Mouse (Mus musculus): ENCODE measurements at regions not wholly inside any gene's neighbourhood (a gene's known extent, or its start where the extent isn't known, plus 50 kb on each side); places are given as distances from the start of the nearest gene placed in this dataset.

DNA sequence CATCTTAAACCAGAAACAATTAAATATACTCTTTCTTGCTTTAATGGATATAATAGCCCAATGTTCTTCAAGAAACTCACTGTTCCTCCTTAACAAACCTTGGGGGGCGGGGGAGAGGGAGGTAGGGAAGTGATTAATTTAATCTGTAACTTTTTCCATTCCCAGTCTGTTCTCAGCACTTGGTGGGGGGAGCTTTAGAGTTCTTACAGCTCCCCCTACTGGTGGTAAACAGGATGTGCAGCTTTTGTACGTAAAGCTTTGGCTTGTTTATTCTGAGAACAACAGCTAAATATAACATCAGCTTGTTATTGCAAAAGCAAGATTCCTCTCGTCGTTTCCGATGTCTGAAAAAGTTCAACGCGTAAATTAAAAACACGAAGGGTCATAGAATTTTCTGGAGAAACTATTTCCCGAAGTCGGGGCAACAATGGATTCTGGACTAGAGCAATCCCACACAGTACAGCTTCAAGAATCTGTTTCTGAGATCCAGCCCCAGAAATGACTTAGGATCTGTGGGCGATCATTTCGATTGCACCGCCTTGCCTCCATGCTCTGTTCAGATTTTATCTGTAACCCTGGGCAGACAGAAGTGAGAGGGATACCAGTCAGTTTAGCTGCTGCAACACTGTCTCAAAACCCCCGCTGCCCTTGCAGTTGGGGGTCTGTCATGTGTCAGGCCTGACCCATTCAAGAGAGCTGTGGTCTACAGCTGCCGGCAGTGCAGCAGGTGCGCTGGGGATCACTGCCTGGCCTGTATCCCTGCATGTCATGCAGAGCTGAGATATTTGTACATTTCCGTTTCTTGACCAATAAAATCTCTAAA lies 183.1 kb upstream of the Ednrb start:
- DNase-seq (ENCODE audit: low read depth, low spot score), result peak; percentile 64

DNA sequence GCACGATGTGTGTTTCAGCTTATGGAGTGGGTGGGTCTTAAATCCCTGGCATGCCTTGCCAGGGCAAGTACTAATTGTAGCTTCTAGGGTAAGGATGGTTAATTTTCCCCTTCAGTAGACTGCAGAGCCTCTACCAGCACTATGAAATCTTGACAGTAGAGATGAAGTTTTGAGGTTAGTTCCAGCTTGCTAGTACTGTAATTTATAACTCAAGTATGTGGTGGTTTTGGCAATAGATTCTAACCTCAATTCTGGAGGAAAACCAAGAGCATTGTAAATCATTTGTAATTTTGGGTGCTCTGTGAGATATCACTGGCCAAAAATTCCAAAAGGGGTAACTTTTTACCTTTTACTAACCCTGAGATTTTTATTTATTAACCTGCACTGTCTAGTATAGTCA lies 164.3 kb upstream of the Ednrb start:
- DNase-seq (ENCODE audit: low read depth, low spot score), result no peak

DNA sequence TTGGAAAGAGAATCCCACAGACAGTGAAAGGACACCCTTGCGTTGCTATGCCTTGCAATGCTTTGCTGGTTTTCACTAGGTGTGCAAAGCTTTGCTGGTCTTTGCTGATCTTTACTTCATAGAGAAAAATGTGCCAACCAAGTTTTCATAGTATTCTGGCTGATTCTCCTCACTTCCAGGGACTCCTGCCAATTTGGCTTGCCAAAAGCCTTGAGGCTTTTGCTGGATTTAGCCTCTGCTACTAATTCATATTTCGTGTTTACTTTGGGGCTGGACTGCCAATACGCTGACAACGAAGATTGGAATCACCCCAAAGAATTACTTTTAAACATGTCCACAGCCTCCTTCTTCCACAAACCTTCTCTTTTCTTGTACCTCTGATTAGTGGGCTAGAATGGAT lies 162.2 kb upstream of the Ednrb start:
- no peak for DNase-seq (ENCODE audit: low read depth, low spot score)

DNA sequence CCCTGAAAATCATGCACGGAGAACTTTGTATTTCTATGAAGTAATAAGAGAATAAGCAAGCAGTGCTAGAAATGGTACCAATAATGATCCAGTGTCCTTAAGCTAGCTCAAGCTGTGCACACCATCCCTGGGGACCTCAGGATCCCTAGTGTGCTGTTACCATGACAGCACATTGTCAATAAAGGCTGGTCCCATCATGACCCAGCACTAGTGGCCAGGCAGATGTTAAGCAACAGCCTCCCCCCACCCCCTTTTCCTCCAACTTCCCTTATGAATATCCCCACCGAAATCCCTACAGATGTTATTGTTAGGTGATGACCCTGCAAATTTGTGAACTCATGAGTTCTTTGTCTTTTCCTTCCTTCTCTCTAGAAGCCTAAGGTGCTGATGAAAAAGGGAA lies 160.9 kb upstream of the Ednrb start:
- no peak for DNase-seq (ENCODE audit: low read depth, low spot score)

DNA sequence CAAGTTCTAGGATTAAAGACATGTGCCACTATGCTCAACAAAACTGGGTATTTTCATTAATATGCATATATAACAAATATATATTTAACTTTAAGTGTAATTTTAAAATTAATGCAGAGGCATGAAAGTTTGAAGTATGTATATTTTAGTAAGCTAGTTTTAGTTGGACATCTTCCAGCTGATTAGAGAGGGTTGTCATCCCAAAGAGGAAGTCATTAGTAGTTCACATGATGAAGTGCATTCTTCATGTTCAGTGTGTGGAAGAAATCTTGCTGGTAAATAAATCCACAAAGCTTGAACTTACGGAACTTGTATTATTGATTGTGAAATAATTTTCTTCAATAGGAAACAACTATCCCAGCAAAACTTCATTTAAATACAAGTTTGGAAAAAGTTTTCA lies 158.2 kb upstream of the Ednrb start:
- DNase-seq (ENCODE audit: low read depth, low spot score), result no peak

DNA sequence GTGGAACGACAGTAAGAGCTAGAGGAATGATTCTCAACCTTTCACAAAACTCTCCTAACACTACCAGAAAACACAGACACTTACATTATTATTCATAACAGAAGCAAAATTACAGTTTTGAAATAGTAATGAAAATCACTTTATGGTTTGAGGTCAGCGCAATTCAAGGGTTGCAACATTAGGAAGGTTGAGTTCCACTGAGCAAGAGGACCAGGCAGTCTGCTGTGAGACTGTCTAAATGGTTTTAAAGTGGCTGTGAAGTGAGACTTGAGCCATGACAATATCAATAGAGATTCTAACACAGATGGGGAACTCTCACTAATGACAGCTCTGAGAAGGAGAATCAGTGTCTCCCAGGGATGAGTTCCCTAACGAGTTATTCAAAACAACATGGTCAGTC lies 146.2 kb upstream of the Ednrb start:
- no peak for DNase-seq (ENCODE audit: low read depth, low spot score)

DNA sequence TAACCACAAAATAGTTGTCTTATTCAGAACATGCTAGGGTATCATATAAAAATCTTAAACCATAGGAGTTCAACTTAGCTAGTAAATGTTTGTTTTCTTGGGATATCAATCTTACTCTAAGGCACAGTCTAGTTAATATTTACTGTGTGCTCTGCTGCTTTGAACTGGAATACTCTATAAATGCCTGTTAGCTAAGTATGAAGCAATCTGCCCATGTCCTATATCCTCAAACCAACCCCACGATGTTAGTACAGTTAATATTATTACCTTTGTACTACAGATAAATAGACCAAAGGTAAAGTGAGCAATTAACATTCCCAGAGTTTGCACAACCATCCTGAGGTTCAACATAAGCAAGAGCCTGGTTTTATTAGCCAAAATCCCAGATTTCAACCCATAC lies 145.7 kb upstream of the Ednrb start:
- DNase-seq (ENCODE audit: low read depth, low spot score), result no peak

DNA sequence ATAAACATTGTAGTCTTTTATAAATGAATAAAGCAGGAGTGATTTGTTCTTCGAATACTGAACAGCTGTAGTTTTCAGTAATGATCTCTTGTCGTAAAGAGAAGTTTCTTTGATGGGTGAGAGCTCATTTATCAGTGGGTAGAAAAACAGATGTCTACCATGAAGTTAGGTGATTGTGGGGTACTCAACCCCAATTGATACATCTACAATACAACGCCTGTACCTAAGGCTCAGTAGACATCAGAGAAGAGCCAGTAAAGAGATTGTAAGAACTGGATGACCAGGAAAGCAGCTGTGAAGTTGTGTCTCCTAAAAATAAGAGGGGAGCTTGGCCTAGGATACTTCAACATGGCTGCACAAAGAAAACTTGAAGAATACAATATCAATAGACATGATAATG lies 143.1 kb upstream of the Ednrb start:
- no peak for DNase-seq (ENCODE audit: low read depth, low spot score)

DNA sequence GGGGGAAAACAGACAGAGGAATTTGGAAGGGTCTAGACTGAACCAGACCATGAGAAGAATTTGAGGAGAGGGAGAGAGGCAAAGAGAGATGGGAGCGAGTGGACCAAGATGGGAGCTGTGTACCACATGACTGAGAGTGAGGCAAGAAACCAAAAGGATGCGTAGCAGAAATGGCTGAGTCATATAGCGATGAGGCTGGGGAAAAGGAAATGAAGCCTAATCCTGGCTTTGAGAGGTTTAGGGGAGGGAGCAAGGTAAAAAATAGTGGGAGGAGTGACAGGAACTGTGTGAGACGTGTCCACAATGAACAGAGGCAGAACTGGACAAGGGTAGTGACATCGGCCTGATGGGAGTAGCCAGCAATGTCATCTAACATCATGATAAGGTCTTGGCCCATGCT lies 140.1 kb upstream of the Ednrb start:
- no peak for DNase-seq (ENCODE audit: low read depth, low spot score)

DNA sequence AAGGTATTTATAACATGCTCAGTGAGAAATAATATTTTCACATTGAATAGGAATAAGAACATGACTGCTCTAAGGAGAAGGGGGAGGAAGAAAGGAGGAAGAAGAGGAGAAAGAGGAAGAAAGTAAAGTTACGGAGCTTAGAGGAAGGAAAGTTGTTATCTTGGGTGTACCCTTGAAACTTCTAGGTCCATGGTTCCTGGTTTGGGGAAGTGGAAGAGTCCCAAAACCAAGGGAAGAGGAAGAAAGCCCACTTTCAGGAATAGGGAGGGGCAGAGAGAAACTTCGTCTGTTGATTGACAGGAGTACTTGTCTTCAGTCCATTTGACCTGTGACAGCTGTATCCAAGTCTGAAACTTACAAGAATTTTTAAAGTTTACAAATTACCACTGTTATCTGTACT lies 134.6 kb upstream of the Ednrb start:
- DNase-seq (ENCODE audit: low read depth, low spot score), result no peak

DNA sequence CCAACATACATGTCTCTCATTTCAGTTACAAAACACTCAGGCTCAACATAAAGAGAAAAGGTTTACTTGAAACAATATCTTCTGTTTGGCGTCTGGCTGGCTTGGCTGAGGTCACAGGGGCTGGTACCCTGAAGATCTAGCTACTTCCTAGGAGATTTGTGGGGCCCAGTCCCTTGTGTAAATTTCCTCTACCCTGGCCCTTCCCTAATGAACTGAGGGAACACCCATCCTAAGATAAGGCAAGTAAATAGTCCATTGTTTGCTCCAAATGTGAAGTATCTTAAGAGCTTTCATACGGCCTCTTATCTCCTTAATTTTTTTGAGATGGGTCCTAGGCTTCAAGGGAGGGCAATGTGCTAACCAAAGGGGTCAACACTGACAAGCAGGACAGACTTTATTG lies 133.6 kb upstream of the Ednrb start:
- no peak for DNase-seq (ENCODE audit: low read depth, low spot score)

DNA sequence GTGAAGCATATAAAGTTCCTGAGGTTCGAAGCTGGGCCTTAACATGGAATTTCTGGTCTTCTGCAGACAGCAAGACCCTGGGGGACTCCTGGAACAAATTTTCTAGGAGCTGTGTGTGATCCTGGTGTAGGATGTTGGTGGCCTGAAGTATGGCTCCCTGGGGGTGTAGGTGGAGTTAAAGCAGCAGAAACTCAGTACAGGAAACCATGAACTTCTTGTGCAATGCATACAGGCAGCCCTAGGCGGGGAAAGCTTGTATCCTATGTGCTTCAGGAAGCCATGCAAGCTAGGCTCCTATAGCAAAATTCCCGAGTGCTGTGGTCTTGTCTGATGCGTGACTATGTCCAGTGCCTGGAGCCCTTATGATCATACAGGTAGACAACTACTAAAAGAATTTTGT lies 129.8 kb upstream of the Ednrb start:
- DNase-seq (ENCODE audit: low read depth, low spot score), result no peak

DNA sequence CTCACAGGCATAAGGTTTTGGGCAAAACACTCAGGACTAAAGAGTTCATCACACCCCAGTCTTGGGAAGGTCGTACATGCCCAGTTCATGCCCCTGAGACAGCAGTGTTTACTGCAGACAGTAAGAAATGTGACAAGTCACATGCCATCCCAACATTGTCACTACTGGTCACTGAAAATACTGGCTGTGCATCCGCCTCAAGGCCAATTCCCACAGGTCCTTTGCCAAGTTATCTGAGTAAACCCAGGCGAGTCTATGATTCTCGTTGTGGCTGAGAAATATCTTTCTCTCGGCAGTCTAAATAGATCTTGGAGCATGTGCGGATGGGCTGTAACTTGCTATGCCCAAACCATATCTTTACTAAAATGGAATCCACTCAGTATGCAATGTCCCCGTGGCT lies 128.9 kb upstream of the Ednrb start:
- no peak for DNase-seq (ENCODE audit: low read depth, low spot score)

DNA sequence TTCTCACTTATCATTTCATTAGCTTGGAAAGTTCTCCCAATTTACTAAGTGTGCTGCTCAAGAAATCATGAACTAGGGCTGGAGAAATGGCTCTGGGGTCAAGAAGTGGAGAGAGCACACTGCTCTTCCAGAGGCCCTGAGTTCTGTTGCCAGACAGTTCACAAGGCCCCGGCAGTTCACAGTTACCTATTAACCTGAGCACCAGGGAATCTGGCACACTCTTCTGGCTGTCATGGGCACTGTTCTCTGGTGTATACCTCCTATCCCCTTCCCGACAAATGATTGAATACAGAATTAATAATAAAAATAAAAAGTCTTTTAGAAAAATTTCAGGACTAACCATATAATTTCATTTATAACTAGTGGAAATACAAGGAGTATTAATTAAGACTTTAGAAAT lies 125.1 kb upstream of the Ednrb start:
- no peak for DNase-seq (ENCODE audit: low read depth, low spot score)

DNA sequence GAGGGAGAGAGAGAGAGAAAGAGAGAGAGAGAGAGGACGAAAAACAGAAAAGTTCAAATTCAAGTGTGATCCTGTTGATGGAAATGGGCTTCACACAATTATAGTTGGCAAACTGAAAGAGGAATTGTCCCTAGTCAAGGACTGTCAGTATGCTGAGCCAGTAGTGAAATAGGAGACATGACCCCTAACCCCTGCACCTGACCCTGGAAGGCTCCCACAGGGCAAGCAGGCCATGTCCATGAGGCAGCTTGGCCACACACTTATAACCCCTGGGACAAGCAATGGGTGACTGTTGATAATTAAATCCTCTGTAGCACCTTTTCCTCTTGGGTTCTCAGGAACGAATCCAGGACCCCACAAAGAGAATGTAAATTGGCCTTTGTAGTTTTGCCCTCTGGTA lies 122.1 kb upstream of the Ednrb start:
- DNase-seq (ENCODE audit: low read depth, low spot score), result no peak

DNA sequence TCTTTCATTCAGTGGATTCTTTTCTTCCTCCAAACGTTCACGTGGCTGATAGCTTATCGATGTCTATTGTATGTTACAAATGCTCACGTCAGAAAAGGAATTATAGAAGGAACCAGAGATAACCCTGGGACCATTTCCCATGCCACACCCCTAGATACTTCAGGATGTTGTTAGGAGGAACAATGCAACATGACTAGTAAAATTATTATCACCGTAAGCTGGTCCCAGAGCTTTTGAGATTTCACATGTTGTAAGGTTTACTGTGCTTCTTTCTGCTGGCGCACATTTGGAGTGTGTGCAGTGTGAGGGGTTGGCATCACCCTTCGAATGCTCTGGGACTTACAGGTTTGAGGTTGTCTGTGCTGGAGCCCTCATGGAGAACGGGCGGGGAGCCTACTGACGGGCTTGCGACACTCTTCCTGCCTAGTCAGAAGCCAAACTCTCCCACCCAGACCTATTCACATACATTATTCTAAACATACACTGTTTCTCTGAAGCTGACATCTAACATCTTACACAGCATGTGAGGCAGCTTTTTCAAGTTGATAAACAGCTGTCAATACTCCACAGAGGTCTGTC lies 118.2 kb upstream of the Ednrb start:
- no peak for DNase-seq (ENCODE audit: low read depth, low spot score)

DNA sequence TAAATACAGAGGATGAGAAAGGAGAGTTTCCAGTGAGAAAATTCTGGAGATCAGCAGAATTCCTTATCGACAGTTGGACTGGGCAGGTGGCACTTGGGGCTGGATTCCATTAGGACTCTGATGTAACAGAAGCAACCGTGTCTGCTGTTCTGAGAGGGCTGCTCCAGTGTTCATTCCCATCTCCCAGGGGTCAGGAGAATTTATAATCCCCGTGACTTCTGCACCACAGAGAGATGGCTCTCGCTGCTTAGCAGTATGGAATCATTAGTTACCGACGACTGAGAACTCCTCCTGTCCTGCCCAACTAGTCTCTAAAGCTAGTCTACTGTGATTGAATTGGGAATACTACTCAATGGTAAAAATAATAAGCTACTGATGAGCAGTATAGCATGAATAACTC lies 107.7 kb upstream of the Ednrb start:
- DNase-seq (ENCODE audit: low read depth, low spot score), result no peak

DNA sequence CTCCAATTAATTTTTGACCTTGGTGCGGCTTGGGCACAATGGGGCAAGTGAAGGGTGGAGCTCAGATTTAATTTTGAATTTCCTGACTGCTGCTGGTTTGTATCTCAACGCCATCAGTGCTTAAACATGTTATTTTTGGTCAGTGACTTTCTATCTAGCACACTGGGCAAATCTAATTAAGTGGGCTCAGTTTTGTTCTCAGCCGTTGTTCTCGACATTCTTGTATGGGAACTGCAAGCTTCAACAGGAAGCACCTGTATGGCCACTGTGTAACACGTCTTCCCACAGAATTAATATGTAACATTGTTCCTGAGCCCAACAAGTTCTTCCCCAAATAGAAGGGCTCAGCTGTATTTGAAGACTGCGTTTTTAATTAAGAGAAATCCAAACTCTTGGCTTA lies 105.7 kb upstream of the Ednrb start:
- DNase-seq (ENCODE audit: low read depth, low spot score), result no peak

DNA sequence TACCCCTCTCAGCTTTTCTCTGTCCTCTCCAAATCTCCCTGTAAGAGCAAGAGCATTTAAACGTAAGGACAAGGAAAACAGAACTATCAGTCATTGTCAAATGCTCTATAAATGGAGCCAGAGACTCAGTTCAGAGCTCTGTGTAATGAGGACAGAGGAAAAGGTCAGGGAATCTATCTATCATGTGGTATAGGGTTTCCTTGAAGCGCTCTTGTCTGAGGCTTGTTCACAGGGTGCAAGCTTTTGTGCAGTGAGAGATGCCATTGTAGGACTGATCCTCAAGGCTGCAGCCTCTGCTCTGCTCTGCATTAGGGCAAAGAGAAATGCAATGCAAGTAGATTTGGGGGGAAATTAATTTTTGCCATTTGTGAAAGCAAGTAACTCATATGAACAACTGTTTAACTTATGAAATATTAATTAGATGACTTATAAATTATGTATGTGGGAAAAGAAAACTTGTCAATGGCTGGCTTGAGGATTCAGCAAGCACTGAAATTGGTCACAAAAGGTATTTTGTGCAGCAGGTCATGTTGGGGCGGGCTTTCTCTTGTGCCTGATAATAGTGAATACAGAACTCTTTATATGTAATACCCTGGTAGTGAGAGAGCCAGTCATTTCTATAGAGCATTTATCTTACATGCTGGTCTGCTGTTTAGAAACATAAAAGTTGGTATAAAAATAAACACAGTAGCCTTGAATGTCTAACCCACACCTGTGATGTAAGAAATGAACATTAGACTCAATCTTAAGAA lies 104.0 kb upstream of the Ednrb start:
- DNase-seq (ENCODE audit: low read depth, low spot score), result peak; percentile 3

DNA sequence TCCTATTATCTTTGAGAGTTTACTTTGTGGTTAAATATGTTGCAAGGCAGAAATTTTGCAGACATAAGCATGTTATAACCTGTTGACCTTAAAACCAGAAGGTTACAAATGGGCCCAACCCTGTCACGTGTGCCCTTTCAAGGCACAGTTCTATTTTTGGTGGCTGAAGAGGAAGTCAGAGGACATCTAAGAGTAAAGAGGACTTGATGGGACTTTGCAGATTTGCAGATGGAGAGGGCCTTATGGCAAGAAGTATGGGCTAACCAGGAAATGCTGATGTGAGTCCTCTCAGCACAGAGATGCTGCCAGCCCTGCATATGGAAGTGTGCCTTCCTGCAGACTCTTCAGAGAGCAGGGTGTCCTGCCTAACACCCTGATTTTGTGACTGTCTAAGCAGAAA lies 101.6 kb upstream of the Ednrb start:
- DNase-seq (ENCODE audit: low read depth, low spot score), result no peak

DNA sequence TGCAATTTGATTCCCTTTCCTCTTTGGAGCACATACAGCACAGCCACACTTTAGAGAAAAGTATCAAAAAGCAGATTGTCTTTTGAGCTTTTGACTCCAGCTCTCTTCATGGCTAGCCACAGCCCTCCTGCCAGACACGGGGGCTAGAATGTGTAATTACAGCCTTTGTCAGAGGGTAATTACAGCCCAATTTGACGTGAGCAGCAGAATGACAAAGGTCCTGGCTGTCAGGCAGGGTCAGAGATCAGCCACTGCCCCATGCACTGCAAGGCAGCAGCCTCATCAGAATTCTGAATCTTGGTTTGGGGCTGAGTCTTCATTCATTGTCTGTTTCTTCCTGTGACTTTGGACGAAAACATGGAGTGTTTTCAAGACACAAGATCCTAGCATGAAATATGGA lies 95.7 kb upstream of the Ednrb start:
- no peak for DNase-seq (ENCODE audit: low read depth, low spot score)

DNA sequence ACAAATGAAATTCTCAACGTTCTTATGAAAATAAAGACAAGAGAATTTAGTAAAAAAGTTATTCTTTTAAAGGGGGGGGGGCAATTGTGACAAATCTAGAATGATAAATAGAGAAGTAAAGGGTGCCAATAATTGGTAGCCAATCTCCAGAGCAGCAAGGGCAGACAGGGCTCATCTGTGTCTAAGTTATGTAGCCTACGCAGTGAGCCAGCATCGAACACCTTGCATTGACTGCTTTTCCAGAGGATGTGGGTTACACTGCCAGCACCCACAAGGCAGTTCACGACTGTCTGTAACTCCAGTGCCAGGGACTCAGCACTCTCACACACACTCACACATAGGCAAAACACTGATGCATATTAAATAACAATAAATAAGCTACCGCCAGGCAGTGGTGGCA lies 94.7 kb upstream of the Ednrb start:
- no peak for DNase-seq (ENCODE audit: low read depth, low spot score)

DNA sequence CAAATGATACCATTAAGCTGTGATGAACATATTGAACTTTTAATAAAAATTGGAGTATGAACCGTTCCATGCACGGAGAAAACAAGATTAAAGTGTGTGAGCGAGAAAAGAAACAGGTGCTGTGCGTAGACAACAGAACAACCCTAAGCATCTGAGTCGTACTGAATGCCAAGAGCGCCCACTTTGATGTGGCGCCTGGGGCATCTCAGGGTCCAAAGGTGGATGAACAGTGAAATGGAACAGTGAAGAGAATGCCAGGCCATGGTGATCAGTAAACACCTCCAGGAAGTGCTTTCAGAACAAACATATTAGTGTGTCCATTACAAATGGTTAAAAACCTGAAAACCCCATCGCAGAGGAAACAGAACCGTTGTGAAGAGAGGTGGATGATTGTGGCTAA lies 94.0 kb upstream of the Ednrb start:
- DNase-seq (ENCODE audit: low read depth, low spot score), result no peak

Data from brain, adult 2 months (tissue).